Mouse (Mus musculus) neural tube, embryonic 12.5 days (tissue): ENCODE results near the gene Cd2. TPM values are rescaled to one million over a fixed set of nuclear protein-coding genes. Genes with fewer than 3 reads are reported as not detected.
A peak's percentile ranks its signal among the peaks of the same experiment; 100 is the strongest.

ENCODE experiments used
- ATAC-seq: fragments of 200-750 bp; cut with Nextera tagmentation; 2 replicates; pipeline ENCODE4 v1.8.0; 2017; ENCODE audit warnings: low read depth, mild to moderate bottlenecking, moderate TSS enrichment, moderate library complexity; ENCODE audit not compliant: low FRiP score
- H3K27ac ChIP-seq: fragments of 300-500 bp; sonication (generic); 2 replicates; pipeline ENCODE4 v1.5.1; 2016
- H3K27me3 ChIP-seq: fragments of 300-500 bp; sonication (generic); replicated peaks from 2 replicates; pipeline ENCODE4 v1.6.1; 2016; ENCODE audit warnings: mild to moderate bottlenecking
- H3K36me3 ChIP-seq: fragments of 300-500 bp; sonication (generic); 2 replicates; pipeline ENCODE4 v1.6.1; 2016; ENCODE audit warnings: mild to moderate bottlenecking
- H3K4me1 ChIP-seq: fragments of 300-500 bp; sonication (generic); 2 replicates; pipeline ENCODE4 v1.6.1; 2016
- H3K4me2 ChIP-seq: fragments of 300-500 bp; sonication (generic); replicated peaks from 2 replicates; pipeline ENCODE4 v1.6.1; 2016; ENCODE audit warnings: mild to moderate bottlenecking
- H3K4me3 ChIP-seq: fragments of 300-500 bp; sonication (generic); 2 replicates; pipeline ENCODE4 v1.5.1; 2016
- H3K9ac ChIP-seq: fragments of 300-500 bp; sonication (generic); 2 replicates; pipeline ENCODE4 v1.6.1; 2016; ENCODE audit warnings: mild to moderate bottlenecking
- H3K9me3 ChIP-seq: fragments of 300-500 bp; sonication (generic); 2 replicates; pipeline ENCODE4 v1.6.1; 2016; ENCODE audit warnings: mild to moderate bottlenecking
- WGBS: fragments of 180-500 bp; shearing (Covaris S2); methylation state at CpG from one replicate; pipeline ENCODE4 v1.1.7; 2016; 5-methylcytosine and 5-hydroxymethylcytosine counted together
- polyA plus RNA-seq: library from polyadenylated mRNA; unstranded; fragments of >200 nt; fragmentation: Nextera tagmentation; extraction: Ambion mirVana; gene quantifications from 2 replicates; pipeline ENCODE4 v1.2.1, GENCODE M21; 2016

Gene Cd2
- polyA plus RNA-seq, 1 experiment from 2014 or later = not detected

DNA sequence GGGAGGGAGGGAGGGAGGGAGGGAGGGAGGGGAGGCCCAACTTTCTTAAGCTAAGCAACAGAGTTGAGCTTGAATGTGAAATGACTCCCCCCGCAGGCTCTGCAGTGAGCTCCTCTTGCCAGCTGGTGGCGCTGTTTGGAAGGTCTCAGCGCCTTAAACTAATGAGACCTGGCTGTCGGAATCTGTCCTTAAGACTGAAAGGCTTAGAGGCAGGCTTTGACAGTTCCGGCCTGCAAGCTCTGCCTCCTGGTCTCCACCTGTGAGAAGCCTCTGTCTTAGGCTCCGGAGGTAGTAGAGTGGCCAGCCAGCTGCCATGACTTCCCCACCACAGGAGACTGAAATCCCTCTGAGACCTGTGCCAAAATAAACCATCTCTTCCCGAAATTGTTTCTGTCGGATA, 16.4 kb upstream of the Cd2 start:
- Histone ChIP-seq H3K4me1 (peaks cover 15% of the 10 kb centered on the region), H3K4me2 (no peak overlapping the region), H3K27ac (no peak overlapping the region), H3K4me3 (no peak overlapping the region), H3K27me3 (no peaks in the 10 kb centered on the region), H3K36me3 (no peaks in the 10 kb centered on the region), H3K9me3 (no peaks in the 10 kb centered on the region), H3K9ac (no peak overlapping the region)
- WGBS = 21% methylated on average over 8 of the region's 8 CpGs
- no peak for ATAC-seq

DNA sequence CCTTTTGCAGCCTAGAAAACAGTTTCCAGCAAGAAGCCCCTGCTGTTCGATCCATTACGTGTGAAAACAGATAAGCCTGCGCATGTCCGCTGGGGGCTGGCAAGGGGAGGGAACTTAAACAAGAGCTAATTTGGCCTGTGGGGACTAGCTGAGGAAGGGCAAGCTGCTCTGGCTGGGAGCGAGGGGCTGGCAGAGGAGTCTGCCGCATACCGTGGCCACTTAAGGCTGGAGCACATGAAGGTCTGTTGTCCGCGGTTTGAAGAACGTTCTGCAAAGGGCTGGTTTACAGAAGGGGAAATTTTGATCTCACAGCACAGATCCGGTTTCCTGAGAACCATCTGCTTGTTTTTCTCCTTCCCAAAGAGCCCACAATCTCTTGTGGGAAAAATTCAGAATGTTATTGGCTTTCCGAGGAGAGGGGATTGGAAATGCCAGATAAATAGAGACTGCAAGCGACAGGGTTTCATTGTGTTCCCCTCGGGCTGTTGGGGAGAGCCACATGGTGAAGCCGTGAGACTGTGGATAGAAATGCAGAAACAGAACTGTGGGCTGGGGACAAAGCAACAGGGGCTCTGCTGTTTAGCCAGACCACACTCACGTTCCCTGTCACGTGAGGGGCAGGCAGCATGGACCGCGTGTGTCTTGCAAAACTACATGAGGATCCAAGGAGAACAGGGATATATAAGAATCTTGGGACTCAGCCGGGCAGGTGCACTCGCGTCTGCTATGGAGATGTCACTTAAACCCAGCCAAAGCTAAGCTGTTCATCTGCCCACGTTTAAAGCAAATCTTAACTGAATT, 12.7 kb upstream of the Cd2 start:
- no peak overlapping the region for H3K27ac ChIP-seq
- ATAC-seq = 0 out of 2 replicates have a peak, but pooled peaks have one; percentile 33
- H3K4me3 ChIP-seq = no peak overlapping the region
- no peaks in the 10 kb centered on the region for H3K9me3 ChIP-seq
- no peaks in the 10 kb centered on the region for H3K36me3 ChIP-seq
- peak overlapping the region; percentile 49 for H3K4me2 ChIP-seq
- 0 out of 2 replicates have a peak overlapping the region, but pooled peaks have one; percentile 29 for H3K9ac ChIP-seq
- peaks cover 15% of the 10 kb centered on the region for H3K4me1 ChIP-seq
- H3K27me3 ChIP-seq = no peaks in the 10 kb centered on the region
- WGBS = 32% methylated on average over 23 of the region's 23 CpGs

DNA sequence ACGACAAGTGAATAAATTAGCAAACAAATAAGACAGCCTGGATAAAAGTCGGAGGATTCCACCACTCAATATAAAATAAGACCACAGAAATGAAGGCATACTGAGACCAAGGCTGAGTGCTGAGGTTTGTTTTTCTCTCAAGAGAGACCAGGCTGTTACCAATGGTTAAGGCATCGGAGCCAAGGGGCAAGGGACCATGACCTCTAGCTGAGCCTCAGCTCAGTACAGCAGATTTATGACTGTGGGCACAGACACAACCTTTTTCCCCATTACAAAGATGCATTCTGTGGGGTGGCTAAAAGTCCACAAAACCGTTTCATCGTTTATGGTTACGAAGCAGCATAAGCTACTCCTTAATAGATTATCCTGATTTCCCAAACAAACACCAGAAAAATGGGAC, 11.9 kb upstream of the Cd2 start:
- Histone ChIP-seq H3K4me2 (peak overlapping the region; percentile 49; the same call in 1 of the 2 replicates), H3K27ac (no peak overlapping the region), H3K4me1 (peaks cover 15% of the 10 kb centered on the region), H3K27me3 (no peaks in the 10 kb centered on the region), H3K36me3 (no peaks in the 10 kb centered on the region), H3K9ac (no peak overlapping the region), H3K4me3 (no peak overlapping the region), H3K9me3 (no peaks in the 10 kb centered on the region)
- WGBS = 44% methylated on average over 6 of the region's 6 CpGs
- ATAC-seq = no peak

DNA sequence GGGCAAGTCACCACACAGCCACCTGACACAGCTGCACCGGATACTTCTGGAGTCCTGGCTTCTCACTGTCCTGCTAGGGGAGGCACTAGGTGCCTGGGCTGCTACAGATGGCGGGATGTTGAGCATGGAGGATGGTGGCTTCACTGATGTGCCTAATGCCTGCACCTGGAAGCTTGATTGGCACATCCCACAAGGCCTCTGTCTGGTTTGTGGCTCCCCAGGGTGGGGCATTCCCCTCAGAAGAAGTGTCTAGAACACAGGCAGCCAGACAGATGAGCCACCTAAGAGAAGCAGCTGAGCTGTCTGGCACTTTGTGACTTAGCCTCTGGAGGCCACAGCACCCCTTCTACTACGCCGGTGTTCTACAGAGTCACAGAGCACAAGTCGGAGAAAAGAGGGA, 9.5 kb upstream of the Cd2 start:
- H3K4me2 ChIP-seq = no peak overlapping the region
- H3K27me3 ChIP-seq = no peaks in the 10 kb centered on the region
- no peaks in the 10 kb centered on the region for H3K36me3 ChIP-seq
- H3K4me3 ChIP-seq = no peak overlapping the region
- no peak overlapping the region for H3K27ac ChIP-seq
- H3K9ac ChIP-seq = no peak overlapping the region
- 92% methylated on average over 5 of the region's 5 CpGs for WGBS
- ATAC-seq = no peak
- H3K4me1 ChIP-seq = peaks cover 11% of the 10 kb centered on the region
- no peaks in the 10 kb centered on the region for H3K9me3 ChIP-seq

DNA sequence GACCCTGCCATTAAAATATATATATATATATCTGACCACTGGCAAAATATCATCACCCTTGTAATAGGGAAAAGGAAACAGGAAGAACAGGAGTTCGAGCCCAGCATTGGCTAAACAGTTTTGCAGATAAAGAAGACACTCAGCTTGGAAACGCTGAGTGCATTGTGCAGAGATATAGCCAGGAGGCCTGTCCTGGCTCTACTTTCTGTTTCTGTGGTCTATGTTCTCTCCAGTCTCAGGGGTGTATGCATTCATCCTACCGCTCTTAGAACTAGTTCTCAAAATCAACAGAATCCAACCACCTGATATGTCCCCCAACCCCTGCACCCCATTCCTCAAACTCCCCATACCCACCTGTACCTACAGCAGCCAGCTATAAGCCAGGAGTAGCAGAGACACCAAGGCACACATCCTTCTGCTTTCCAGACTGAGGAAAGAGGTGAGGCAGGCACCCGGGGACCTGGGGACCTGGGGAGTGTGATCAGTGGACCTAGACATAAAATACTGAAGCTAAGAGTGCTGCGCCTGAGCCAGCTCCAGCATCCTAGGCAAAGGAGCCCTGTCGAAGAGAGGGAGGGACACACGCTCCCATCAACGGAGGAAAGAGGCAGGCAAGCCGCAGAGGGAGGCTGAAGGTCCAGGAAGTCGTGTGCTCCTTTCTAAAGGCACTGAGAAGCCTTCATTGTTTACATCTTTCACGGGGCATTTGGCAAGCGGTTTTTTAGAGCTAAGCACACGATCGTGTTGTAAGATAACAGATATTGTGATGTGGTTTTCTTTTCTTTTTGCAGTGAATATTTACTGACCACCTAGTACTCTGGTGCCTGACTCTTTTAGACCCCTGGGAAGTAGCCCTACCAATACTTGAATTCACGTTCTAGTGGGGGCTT, 8.4 kb upstream of the Cd2 start:
- no peak overlapping the region for H3K4me2 ChIP-seq
- 63% methylated on average over 15 of the region's 15 CpGs for WGBS
- H3K4me3 ChIP-seq = no peak overlapping the region
- no peak overlapping the region for H3K9ac ChIP-seq
- no peaks in the 10 kb centered on the region for H3K27me3 ChIP-seq
- H3K9me3 ChIP-seq = no peaks in the 10 kb centered on the region
- no peak overlapping the region for H3K27ac ChIP-seq
- H3K36me3 ChIP-seq = no peaks in the 10 kb centered on the region
- H3K4me1 ChIP-seq = peaks cover 11% of the 10 kb centered on the region
- ATAC-seq = no peak

DNA sequence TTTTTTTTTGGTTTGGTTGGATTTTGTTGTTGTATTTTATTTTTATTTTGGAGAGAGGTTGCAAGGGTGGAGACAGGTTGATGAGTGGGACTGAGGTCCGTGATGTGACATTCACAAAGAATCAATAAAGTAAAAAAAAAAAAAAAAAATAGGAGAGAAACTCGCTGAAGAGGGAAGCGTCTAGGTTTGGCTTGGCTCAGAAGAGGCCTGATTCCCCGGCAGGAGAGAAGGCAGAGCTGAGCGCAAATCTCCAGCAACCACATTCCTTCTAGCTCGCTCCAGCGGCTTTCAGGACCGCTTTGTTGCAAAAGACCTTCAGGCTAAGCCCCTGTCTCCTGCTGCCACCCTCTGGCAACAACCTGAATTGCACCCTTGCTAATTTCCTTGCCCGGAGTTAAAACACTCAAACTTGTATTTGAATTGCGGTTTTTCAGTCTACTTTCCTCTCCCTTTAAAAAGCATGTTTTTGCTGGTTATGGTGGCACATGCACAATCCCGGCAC, 7.7 kb upstream of the Cd2 start:
- Histone ChIP-seq H3K9ac (no peak overlapping the region), H3K27me3 (no peaks in the 10 kb centered on the region), H3K36me3 (no peaks in the 10 kb centered on the region), H3K27ac (no peak overlapping the region), H3K4me3 (no peak overlapping the region), H3K4me2 (no peak overlapping the region; the same call in 1 of the 2 replicates), H3K4me1 (peaks cover 7% of the 10 kb centered on the region), H3K9me3 (no peaks in the 10 kb centered on the region)
- 5% methylated on average over 11 of the region's 11 CpGs for WGBS
- ATAC-seq = 0 out of 2 replicates have a peak, but pooled peaks have one; percentile 57

DNA sequence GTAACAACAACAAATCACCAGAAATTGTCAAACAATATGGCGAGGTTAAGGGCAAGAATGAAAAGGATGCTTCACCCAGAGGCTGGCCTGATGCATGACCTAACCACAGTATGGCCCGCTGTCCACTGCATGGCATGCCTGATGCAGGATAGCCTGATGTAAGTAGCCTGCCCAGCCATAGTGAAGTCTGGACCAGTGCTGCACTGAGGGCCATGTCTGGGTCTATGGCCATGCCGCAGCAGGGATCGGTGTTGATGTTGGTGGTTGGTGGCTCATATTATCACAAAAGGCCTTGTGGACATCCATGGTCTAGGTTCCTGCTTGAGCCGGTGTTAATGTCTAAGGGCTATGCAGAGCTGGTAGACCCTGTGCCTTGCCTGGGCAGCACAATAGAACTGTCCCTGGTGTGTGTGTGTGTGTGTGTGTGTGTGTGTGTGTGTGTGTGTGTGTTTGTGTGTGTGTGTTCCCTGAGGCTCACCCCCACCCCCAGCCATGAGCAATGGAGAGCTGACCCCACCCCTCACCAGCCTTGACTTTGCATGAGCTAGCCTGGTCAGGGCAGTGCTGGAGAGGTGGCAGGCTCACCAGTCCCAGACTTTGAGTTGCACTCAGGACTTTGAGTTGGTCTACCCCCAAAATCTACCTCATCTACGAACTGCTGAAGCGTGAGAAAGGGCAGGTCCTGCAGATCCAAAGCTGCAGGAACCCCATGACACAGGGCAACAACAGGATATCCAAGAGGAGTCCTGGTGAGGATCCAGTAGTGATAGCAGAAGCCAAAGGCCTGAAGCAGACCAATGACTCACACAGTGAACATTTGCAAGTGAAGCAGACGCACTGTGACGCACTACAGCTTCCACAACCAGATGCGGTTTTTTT, 7.0 kb upstream of the Cd2 start:
- Histone ChIP-seq H3K4me3 (no peak overlapping the region), H3K4me1 (no peaks in the 10 kb centered on the region), H3K9ac (no peak overlapping the region), H3K9me3 (no peaks in the 10 kb centered on the region), H3K27me3 (no peaks in the 10 kb centered on the region), H3K27ac (no peak overlapping the region), H3K36me3 (no peaks in the 10 kb centered on the region), H3K4me2 (no peak overlapping the region; the same call in 1 of the 2 replicates)
- WGBS = 76% methylated on average over 10 of the region's 10 CpGs
- ATAC-seq = peak; percentile 49

DNA sequence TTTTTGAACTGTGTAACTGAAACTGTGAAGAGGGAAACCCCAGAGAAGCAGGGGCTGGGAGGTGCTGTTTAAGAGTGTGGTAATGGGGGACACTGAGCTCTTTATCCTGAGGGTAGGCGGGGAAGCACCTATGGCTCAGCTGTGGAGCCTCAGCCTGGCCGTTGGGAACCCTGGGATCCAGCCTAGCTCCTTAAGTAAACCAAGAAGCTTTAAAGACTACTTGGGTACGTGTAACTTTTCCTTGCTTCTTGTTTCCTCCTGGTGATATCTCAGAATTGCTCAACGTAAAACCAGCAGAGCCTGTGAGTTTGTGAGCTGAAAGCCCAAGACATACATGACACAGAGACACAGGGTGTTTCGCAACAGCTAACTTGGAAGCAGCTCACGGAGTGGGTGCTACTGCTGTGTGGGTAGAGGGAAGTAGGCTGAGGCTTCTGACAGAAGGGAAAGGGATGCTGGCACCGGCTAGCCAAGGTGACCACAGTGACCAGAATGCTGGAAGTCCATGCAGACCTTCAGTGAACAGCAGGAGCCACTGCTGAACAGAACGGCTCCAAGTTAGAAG, 5.9 kb upstream of the Cd2 start:
- H3K4me2 ChIP-seq = no peak overlapping the region
- 88% methylated on average over 8 of the region's 8 CpGs for WGBS

DNA sequence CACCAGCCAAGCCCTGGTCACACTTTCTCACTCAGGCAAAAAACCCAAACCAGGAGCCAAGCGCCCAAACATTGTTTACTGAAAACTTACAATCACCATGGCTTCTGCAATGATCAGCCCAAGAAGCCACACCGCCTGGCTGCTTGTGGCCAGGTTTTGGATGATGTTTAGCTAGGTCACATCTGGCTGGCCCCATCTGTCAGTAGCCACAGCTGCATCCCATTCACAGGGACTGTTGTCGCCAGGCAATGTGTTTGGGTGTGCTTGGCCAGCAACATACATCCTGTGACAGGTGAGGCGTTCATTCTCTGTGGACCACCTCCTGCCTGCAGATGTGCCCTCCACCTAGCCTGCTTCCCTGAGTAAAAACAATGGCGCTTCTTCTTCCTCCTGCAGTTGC, 4.9 kb upstream of the Cd2 start:
- Histone ChIP-seq H3K4me3 (no peak overlapping the region), H3K36me3 (no peaks in the 10 kb centered on the region), H3K27ac (no peak overlapping the region), H3K4me1 (no peaks in the 10 kb centered on the region), H3K9me3 (no peaks in the 10 kb centered on the region), H3K9ac (no peak overlapping the region), H3K4me2 (no peak overlapping the region), H3K27me3 (no peaks in the 10 kb centered on the region)
- WGBS = 89% methylated on average over 5 of the region's 5 CpGs
- ATAC-seq = no peak

More for the DNA sequence above, 5.9 kb upstream of the Cd2 start:
- H3K27ac ChIP-seq = no peak overlapping the region
- H3K9me3 ChIP-seq = no peaks in the 10 kb centered on the region
- no peak overlapping the region for H3K4me3 ChIP-seq
- no peaks in the 10 kb centered on the region for H3K27me3 ChIP-seq
- no peaks in the 10 kb centered on the region for H3K36me3 ChIP-seq
- H3K4me1 ChIP-seq = no peaks in the 10 kb centered on the region
- H3K9ac ChIP-seq = no peak overlapping the region
- ATAC-seq = no peak

DNA sequence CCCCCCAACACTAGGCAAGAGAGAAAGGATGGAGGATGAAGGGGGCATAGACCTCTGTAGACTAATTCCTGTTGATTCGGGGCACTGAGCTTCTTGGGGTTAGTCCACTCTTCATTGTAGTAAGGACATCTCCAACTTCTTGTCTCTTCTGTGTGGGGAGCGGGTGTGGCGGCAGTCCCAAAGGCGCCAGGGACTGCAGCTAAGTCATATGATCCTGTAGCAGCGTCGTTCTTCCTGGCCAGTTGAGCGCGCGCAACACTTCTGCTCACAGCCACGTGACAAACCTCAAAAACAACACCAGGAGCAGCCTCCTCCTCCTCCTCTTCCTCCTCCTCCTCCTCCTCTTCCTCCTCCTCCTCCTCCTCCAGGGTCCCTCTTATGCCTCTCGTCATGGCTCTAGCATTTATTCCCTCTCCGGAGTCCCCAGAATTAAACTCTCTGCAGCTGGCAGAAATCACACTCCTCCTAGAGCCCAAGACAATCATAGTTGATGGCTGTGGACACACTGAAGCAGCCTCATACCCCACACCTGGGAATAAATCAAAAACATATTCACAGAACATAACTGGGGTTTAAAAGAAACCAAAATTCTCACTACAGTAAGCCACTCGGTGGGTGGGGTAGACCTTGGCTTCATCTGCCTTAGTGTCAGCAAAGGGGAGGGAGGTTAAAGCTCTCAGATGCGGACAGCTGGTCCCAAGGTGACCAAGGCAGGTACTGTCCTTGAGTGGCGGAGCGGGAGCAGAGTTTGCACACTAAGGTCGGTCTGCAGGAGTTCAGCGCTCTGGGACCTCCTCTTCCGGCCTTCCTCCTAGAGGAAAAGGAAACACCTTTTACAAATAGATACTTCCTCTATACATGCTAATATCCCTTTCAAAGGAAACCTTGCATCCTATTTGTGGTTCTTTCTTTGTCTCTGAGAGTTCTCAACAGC, 3.1 kb upstream of the Cd2 start:
- no peak overlapping the region for H3K4me2 ChIP-seq
- H3K9me3 ChIP-seq = no peaks in the 10 kb centered on the region
- WGBS = 89% methylated on average over 19 of the region's 19 CpGs
- H3K4me3 ChIP-seq = no peak overlapping the region
- no peak for ATAC-seq
- no peaks in the 10 kb centered on the region for H3K4me1 ChIP-seq
- H3K9ac ChIP-seq = no peak overlapping the region
- no peaks in the 10 kb centered on the region for H3K36me3 ChIP-seq
- no peaks in the 10 kb centered on the region for H3K27me3 ChIP-seq
- H3K27ac ChIP-seq = no peak overlapping the region

DNA sequence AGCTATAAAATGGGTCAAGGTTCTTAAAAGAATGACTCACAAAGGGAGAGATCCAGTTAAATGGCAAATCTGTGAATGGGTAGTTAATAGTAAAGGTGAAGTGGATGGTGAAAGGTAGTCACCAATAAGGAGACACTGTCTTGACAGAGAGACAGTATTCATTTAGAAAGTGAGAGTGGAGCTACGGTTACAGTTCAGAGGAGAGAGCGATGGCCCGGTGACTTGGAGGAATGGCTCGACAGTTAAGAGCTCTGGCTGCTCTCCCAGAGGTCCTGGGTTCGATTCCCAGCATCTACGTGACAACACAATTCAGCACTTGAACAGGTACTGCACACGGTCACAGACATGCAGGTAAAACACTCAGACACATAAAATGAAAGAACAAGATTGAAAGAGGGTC, 2.3 kb upstream of the Cd2 start:
- H3K9me3 ChIP-seq = no peaks in the 10 kb centered on the region
- no peaks in the 10 kb centered on the region for H3K27me3 ChIP-seq
- no peaks in the 10 kb centered on the region for H3K36me3 ChIP-seq
- no peak for ATAC-seq
- 90% methylated on average over 7 of the region's 7 CpGs for WGBS
- no peak overlapping the region for H3K9ac ChIP-seq
- H3K4me3 ChIP-seq = no peak overlapping the region
- H3K4me2 ChIP-seq = no peak overlapping the region
- H3K27ac ChIP-seq = no peak overlapping the region
- H3K4me1 ChIP-seq = no peaks in the 10 kb centered on the region
